Mouse (Mus musculus) kidney, adult 2 months (tissue): ENCODE results near the gene Ahdc1. TPM values are rescaled to one million over a fixed set of nuclear protein-coding genes. Genes with fewer than 3 reads are reported as not detected.
A peak's percentile ranks its signal among the peaks of the same experiment; 100 is the strongest.
"Not testable (repeated sequence)": the region's sequence is repeated elsewhere in the genome, so short reads cannot be mapped to it uniquely, and the experiment has no call there.

Experiments
- DNase-seq: peaks from one replicate; pipeline ENCODE4 v3.0.0; 2021
- H3K27ac ChIP-seq: fragments of 200-500 bp; 2 replicates; pipeline ENCODE4 v1.5.1; 2012; ENCODE audit warnings: low read depth, low read length, control low read depth, inconsistent platforms; ENCODE audit not compliant: insufficient read depth
- H3K27me3 ChIP-seq: fragments of 200-500 bp; replicated peaks from 2 replicates; pipeline ENCODE4 v1.6.1; 2012; ENCODE audit warnings: mild to moderate bottlenecking, moderate library complexity, low read length, inconsistent platforms; ENCODE audit not compliant: control insufficient read depth, insufficient read depth
- H3K36me3 ChIP-seq: fragments of 200-500 bp; 2 replicates; pipeline ENCODE4 v1.6.1; 2012; ENCODE audit warnings: mild to moderate bottlenecking, moderate library complexity, low read length, inconsistent platforms; ENCODE audit not compliant: control insufficient read depth, insufficient read depth
- H3K4me1 ChIP-seq: fragments of 200-500 bp; 2 replicates; pipeline ENCODE4 v1.6.1; 2011; ENCODE audit warnings: low read length; ENCODE audit not compliant: control insufficient read depth, insufficient read depth
- H3K4me3 ChIP-seq: fragments of 200-500 bp; 2 replicates; pipeline ENCODE4 v1.5.1; 2011; ENCODE audit warnings: mild to moderate bottlenecking, low read depth, low read length, control low read depth; ENCODE audit not compliant: insufficient read depth
- CTCF ChIP-seq: fragments of 200-500 bp; conservative IDR thresholded peaks from 2 replicates; pipeline ENCODE4 v1.5.1; 2011; ENCODE audit warnings: low read depth, mild to moderate bottlenecking, control low read depth, low read length, moderate library complexity, mixed read lengths; ENCODE audit not compliant: insufficient read depth, insufficient read length
- POLR2A ChIP-seq: fragments of 200-500 bp; IDR thresholded peaks from one replicate; pipeline ENCODE4 v1.6.1; 2011; ENCODE audit warnings: low read depth, low read length, control low read depth
- WGBS: fragments of 180-500 bp; shearing (Covaris S2); methylation state at CpG from one replicate; pipeline ENCODE4 v1.1.7; 2018; 5-methylcytosine and 5-hydroxymethylcytosine counted together
- polyA plus RNA-seq: library from polyadenylated mRNA; depleted of rRNA; stranded (reverse); fragments of >200 nt; gene quantifications from 2 replicates; pipeline ENCODE4 v1.2.3, GENCODE M21; 2012

Ahdc1 gene
- polyA plus RNA-seq, 1 experiment = 22.2 TPM

- peaks cover 38% of the 10 kb centered on the region for H3K4me1 ChIP-seq
- H3K27ac ChIP-seq = peak overlapping the region; percentile 90
- no peaks in the 10 kb centered on the region for H3K27me3 ChIP-seq
- DNase-seq = peak; percentile 95
- H3K4me3 ChIP-seq = peak overlapping the region; percentile 13; the same call in 1 of the 2 replicates
- WGBS = 20% methylated on average over 16 of the region's 16 CpGs
- no peaks in the 10 kb centered on the region for H3K36me3 ChIP-seq
- TF ChIP-seq POLR2A (no peak), CTCF (no peak)
Measured at GRCm38 (mm10) chr4:133094936-133095733, 84.1 kb downstream of the Ahdc1 start.

- Histone ChIP-seq H3K27ac (peak overlapping the region; percentile 90), H3K4me1 (peaks cover 34% of the 10 kb centered on the region), H3K4me3 (peak overlapping the region; percentile 13; the same call in 1 of the 2 replicates)
- 10% methylated on average over 3 of the region's 3 CpGs for WGBS
- H3K36me3 ChIP-seq, DNase-seq, H3K27me3 ChIP-seq: not testable (repeated sequence)
Measured at GRCm38 (mm10) chr4:133095734-133096065, 84.6 kb downstream of the Ahdc1 start.

GRCm38 (mm10) chr4:133096671-133097070 lies 85.6 kb downstream of the Ahdc1 start:
- under 1% methylated on average over 15 of the region's 26 CpGs for WGBS
- Histone ChIP-seq H3K27ac (peak overlapping the region; percentile 82), H3K4me3 (peak overlapping the region; percentile 48), H3K4me1 (peaks cover 33% of the 10 kb centered on the region)
- not testable (repeated sequence) for DNase-seq, H3K36me3 ChIP-seq, H3K27me3 ChIP-seq

- Histone ChIP-seq H3K27me3 (no peaks in the 10 kb centered on the region), H3K4me3 (peak overlapping the region; percentile 5; the same call in 1 of the 2 replicates), H3K4me1 (peaks cover 7% of the 10 kb centered on the region; the same call in 1 of the 2 replicates), H3K36me3 (no peaks in the 10 kb centered on the region; the same call in 1 of the 2 replicates), H3K27ac (no peak overlapping the region; the same call in 1 of the 2 replicates)
- 46% methylated on average over 9 of the region's 9 CpGs for WGBS
- no peak for DNase-seq
- TF ChIP-seq POLR2A (peak; percentile 68), CTCF (no peak)
Measured at GRCm38 (mm10) chr4:133101751-133102150, 90.7 kb downstream of the Ahdc1 start.

GRCm38 (mm10) chr4:133103525-133104193 lies 92.6 kb downstream of the Ahdc1 start:
- Histone ChIP-seq H3K4me1 (peaks cover 7% of the 10 kb centered on the region; the same call in 1 of the 2 replicates), H3K4me3 (no peak overlapping the region), H3K27me3 (no peaks in the 10 kb centered on the region), H3K36me3 (no peaks in the 10 kb centered on the region; the same call in 1 of the 2 replicates), H3K27ac (peak overlapping the region; percentile 72)
- TF ChIP-seq POLR2A (no peak), CTCF (no peak)
- 11% methylated on average over 14 of the region's 16 CpGs for WGBS
- DNase-seq = peak; percentile 88

GRCm38 (mm10) chr4:133104194-133104569 lies 93.1 kb downstream of the Ahdc1 start:
- Histone ChIP-seq H3K4me1 (peaks cover 7% of the 10 kb centered on the region; the same call in 1 of the 2 replicates), H3K4me3 (no peak overlapping the region), H3K36me3 (no peaks in the 10 kb centered on the region; the same call in 1 of the 2 replicates), H3K27me3 (no peaks in the 10 kb centered on the region), H3K27ac (peak overlapping the region; percentile 72)
- no peak for TF ChIP-seq POLR2A
- TF ChIP-seq CTCF = no peak
- WGBS = 33% methylated on average over 10 of the region's 10 CpGs
- peak; percentile 31 for DNase-seq

GRCm38 (mm10) chr4:133106691-133107090 lies 95.6 kb downstream of the Ahdc1 start:
- 98% methylated on average over 7 of the region's 7 CpGs for WGBS
- no peak for DNase-seq
- H3K27me3 ChIP-seq = no peaks in the 10 kb centered on the region
- TF ChIP-seq CTCF (no peak), POLR2A (no peak)
- H3K4me3 ChIP-seq = no peak overlapping the region
- H3K27ac ChIP-seq = no peak overlapping the region
- H3K36me3 ChIP-seq = no peaks in the 10 kb centered on the region; the same call in 1 of the 2 replicates
- H3K4me1 ChIP-seq = peaks cover 6% of the 10 kb centered on the region; the same call in 1 of the 2 replicates
